ENCODE assay signal across 27 mouse cellular contexts in genomic region chr11:120744121-120744701, GRCm38 (mm10). TPM values are rescaled to one million over a fixed set of nuclear protein-coding genes. Genes with fewer than 3 reads are reported as not detected.
A peak's percentile ranks its signal among the peaks of the same experiment; 100 is the strongest.
DNase-seq lines count a peak whose midpoint lies in the region; ATAC-seq and TF ChIP-seq lines count a peak whose summit lies in the region.
"Had no signal": no experiment of that assay in that cellular context is flagged by ENCODE, and none has a peak within 500 bp of the region (broad histone marks: within the 10 kb centered on the region; RNA-seq: fewer than 3 reads in every experiment).

No protein-coding gene starts in this region.

- peak; percentile 67 to 87 for DNase-seq in lung, postnatal 4 days
- no peak for DNase-seq in yolk sac, embryonic 10.5 days (ENCODE audit: low spot score)
- DNase-seq in cerebellum, adult 11-12 months = no peak
- DNase-seq: adrenal gland, adult 2 months; B cell, adult 2 months; cerebellum, adult 8-10 months; gastrocnemius, postnatal 10 days; heart, adult 2 months; heart, postnatal 36 days; kidney, adult 9 months; left cerebral cortex, postnatal 4 days; thymus, postnatal 36 days had no signal

- WGBS in intestine, embryonic 16.5 days = 65% methylated on average over 7 of the region's 7 CpGs
- WGBS in intestine, embryonic 15.5 days = 62% methylated on average over 7 of the region's 7 CpGs
- WGBS in intestine, postnatal 0 days = 50% methylated on average over 7 of the region's 7 CpGs
- WGBS in lung, embryonic 16.5 days = 36% methylated on average over 7 of the region's 7 CpGs

- no peaks in the 10 kb centered on the region for H3K9me3 ChIP-seq in intestine, embryonic 16.5 days (ENCODE audit: control insufficient read depth, low read length)
- H3K9me3 ChIP-seq in intestine, embryonic 15.5 days = no peaks in the 10 kb centered on the region
- H3K9me3 ChIP-seq in intestine, postnatal 0 days (ENCODE audit: control insufficient read depth) = no peaks in the 10 kb centered on the region
- H3K9me3 ChIP-seq in lung, embryonic 16.5 days (ENCODE audit: control insufficient read depth, low read length) = no peaks in the 10 kb centered on the region
- H3K9me3 ChIP-seq: forebrain, embryonic 15.5 days; heart, embryonic 13.5 days; hindbrain, embryonic 13.5 days; limb, embryonic 15.5 days; midbrain, embryonic 12.5 days had no signal

- no peak overlapping the region for H3K4me3 ChIP-seq in intestine, embryonic 16.5 days (ENCODE audit: low read length)
- H3K4me3 ChIP-seq in intestine, embryonic 15.5 days (replicated peaks) = no peak overlapping the region
- H3K4me3 ChIP-seq in intestine, postnatal 0 days (ENCODE audit: low read depth, low read length) = no peak overlapping the region
- no peak overlapping the region for H3K4me3 ChIP-seq in lung, embryonic 16.5 days (ENCODE audit: low read length)
- H3K4me3 ChIP-seq: forebrain, embryonic 15.5 days; heart, adult 2 months; heart, embryonic 13.5 days; hindbrain, embryonic 13.5 days; left cerebral cortex, adult 2 months; limb, embryonic 15.5 days; midbrain, embryonic 12.5 days had no signal

- 0 out of 2 replicates have a peak, but pooled peaks cover 2% of the 10 kb centered on the region for H3K4me1 ChIP-seq in intestine, embryonic 16.5 days (ENCODE audit: control insufficient read depth, insufficient read depth, low read length)
- no peaks in the 10 kb centered on the region for H3K4me1 ChIP-seq in intestine, embryonic 15.5 days (replicated peaks)
- H3K4me1 ChIP-seq in intestine, postnatal 0 days (replicated peaks; ENCODE audit: control insufficient read depth, insufficient read depth, low read length) = no peaks in the 10 kb centered on the region
- no peaks in the 10 kb centered on the region for H3K4me1 ChIP-seq in lung, embryonic 16.5 days (replicated peaks; ENCODE audit: control insufficient read depth, insufficient read depth, low read length)
- H3K4me1 ChIP-seq: forebrain, embryonic 15.5 days; heart, embryonic 13.5 days; hindbrain, embryonic 13.5 days; limb, embryonic 15.5 days; midbrain, embryonic 12.5 days had no signal

- TF ChIP-seq CTCF in intestine, postnatal 0 days (IDR thresholded peaks at IDR 0.05; ENCODE audit: low read depth) = no peak

- no peaks in the 10 kb centered on the region for H3K27me3 ChIP-seq in intestine, embryonic 16.5 days (replicated peaks; ENCODE audit: control insufficient read depth, insufficient read depth, low read length)
- H3K27me3 ChIP-seq in intestine, embryonic 15.5 days (replicated peaks) = no peaks in the 10 kb centered on the region
- H3K27me3 ChIP-seq in intestine, postnatal 0 days (replicated peaks; ENCODE audit: control insufficient read depth, insufficient read depth, low read length) = no peaks in the 10 kb centered on the region
- H3K27me3 ChIP-seq in lung, embryonic 16.5 days (ENCODE audit: control insufficient read depth, insufficient read depth, low read depth, low read length) = no peaks in the 10 kb centered on the region
- H3K27me3 ChIP-seq: forebrain, embryonic 15.5 days; hindbrain, embryonic 13.5 days; limb, embryonic 15.5 days had no signal

- H3K9ac ChIP-seq in intestine, embryonic 16.5 days (ENCODE audit: low read depth, low read length) = 0 out of 2 replicates have a peak overlapping the region, but pooled peaks have one; percentile 11
- H3K9ac ChIP-seq in intestine, embryonic 15.5 days = no peak overlapping the region
- no peak overlapping the region for H3K9ac ChIP-seq in intestine, postnatal 0 days (ENCODE audit: low read depth, low read length)
- no peak overlapping the region for H3K9ac ChIP-seq in lung, embryonic 16.5 days (ENCODE audit: low read length)
- H3K9ac ChIP-seq: forebrain, embryonic 15.5 days; heart, embryonic 13.5 days; hindbrain, embryonic 13.5 days; limb, embryonic 15.5 days; liver, embryonic 14.5 days; midbrain, embryonic 12.5 days had no signal

- no peak for ATAC-seq in intestine, embryonic 16.5 days
- no peak for ATAC-seq in intestine, embryonic 15.5 days
- ATAC-seq in intestine, postnatal 0 days = peak; percentile 68
- ATAC-seq in lung, embryonic 16.5 days (ENCODE audit: low read depth) = peak; percentile 94
- no peak for ATAC-seq in granulocyte monocyte progenitor cell, adult 5-6 weeks (replicated peaks; ENCODE audit: poor library complexity, severe bottlenecking)
- ATAC-seq: forebrain, embryonic 15.5 days had no signal

- no peaks in the 10 kb centered on the region for H3K36me3 ChIP-seq in intestine, embryonic 16.5 days (ENCODE audit: control insufficient read depth, insufficient read depth, low read length)
- H3K36me3 ChIP-seq in intestine, embryonic 15.5 days = no peaks in the 10 kb centered on the region
- no peaks in the 10 kb centered on the region for H3K36me3 ChIP-seq in intestine, postnatal 0 days (ENCODE audit: control insufficient read depth, insufficient read depth)
- no peaks in the 10 kb centered on the region for H3K36me3 ChIP-seq in lung, embryonic 16.5 days (ENCODE audit: control insufficient read depth, insufficient read depth, low read length)
- H3K36me3 ChIP-seq: forebrain, embryonic 15.5 days; heart, embryonic 13.5 days; hindbrain, embryonic 13.5 days; limb, embryonic 15.5 days; midbrain, embryonic 12.5 days had no signal

- no peak overlapping the region for H3K27ac ChIP-seq in intestine, embryonic 16.5 days (ENCODE audit: low read length)
- no peak overlapping the region for H3K27ac ChIP-seq in intestine, embryonic 15.5 days
- no peak overlapping the region for H3K27ac ChIP-seq in intestine, postnatal 0 days (ENCODE audit: low read depth, low read length)
- H3K27ac ChIP-seq in lung, embryonic 16.5 days (ENCODE audit: low read length) = peak overlapping the region; percentile 93
- H3K27ac ChIP-seq: forebrain, embryonic 15.5 days; heart, adult 2 months; heart, embryonic 13.5 days; hindbrain, embryonic 13.5 days; left cerebral cortex, adult 2 months; limb, embryonic 15.5 days; liver, embryonic 14.5 days; midbrain, embryonic 12.5 days had no signal

- no peak overlapping the region for H3K4me2 ChIP-seq in intestine, embryonic 16.5 days (ENCODE audit: low read depth, low read length)
- H3K4me2 ChIP-seq in intestine, embryonic 15.5 days (replicated peaks) = no peak overlapping the region
- no peak overlapping the region for H3K4me2 ChIP-seq in intestine, postnatal 0 days (replicated peaks; ENCODE audit: low read depth)
- H3K4me2 ChIP-seq in lung, embryonic 16.5 days (ENCODE audit: low read depth, low read length) = no peak overlapping the region
- H3K4me2 ChIP-seq: forebrain, embryonic 15.5 days; heart, embryonic 13.5 days; hindbrain, embryonic 13.5 days; limb, embryonic 15.5 days; midbrain, embryonic 12.5 days had no signal

RNA-seq across cellular contexts. Expression of gene Cbr2, which starts 12.3 kb away (rescaled TPM):
- polyA plus RNA-seq in intestine, embryonic 16.5 days (2015; fragmentation: Nextera tagmentation; extraction: Ambion mirVana) = 1.7 and 2.3 TPM in 2 replicates
- 0.79 and 2.4 TPM in 2 replicates for polyA plus RNA-seq in intestine, embryonic 15.5 days (2015; fragmentation: Nextera tagmentation; extraction: Ambion mirVana)
- polyA plus RNA-seq in intestine, postnatal 0 days (2015; fragmentation: Nextera tagmentation; extraction: Ambion mirVana) = 1.2 and 1.6 TPM in 2 replicates
- polyA plus RNA-seq in lung, embryonic 16.5 days (2015; fragmentation: Nextera tagmentation; extraction: Ambion mirVana) = 194 and 348 TPM in 2 replicates
- not detected in 2 replicates for total RNA-seq in granulocyte monocyte progenitor cell, adult 5-6 weeks (2014; fragmentation: Nextera tagmentation)
- not detected in 2 replicates for total RNA-seq in granulocyte monocyte progenitor cell, adult 5-6 weeks (2017)
- total RNA-seq: MEL; monocyte, adult 5-6 weeks had no signal

RNA-seq across cellular contexts. Expression of gene Dcxr, which starts 17.1 kb away (rescaled TPM):
- 56.0 and 65.0 TPM in 2 replicates for polyA plus RNA-seq in intestine, embryonic 16.5 days (2015; fragmentation: Nextera tagmentation; extraction: Ambion mirVana)
- 31.3 and 41.7 TPM in 2 replicates for polyA plus RNA-seq in intestine, embryonic 15.5 days (2015; fragmentation: Nextera tagmentation; extraction: Ambion mirVana)
- polyA plus RNA-seq in intestine, postnatal 0 days (2015; fragmentation: Nextera tagmentation; extraction: Ambion mirVana) = 81.1 and 88.6 TPM in 2 replicates
- 69.5 and 92.2 TPM in 2 replicates for polyA plus RNA-seq in lung, embryonic 16.5 days (2015; fragmentation: Nextera tagmentation; extraction: Ambion mirVana)
- total RNA-seq in granulocyte monocyte progenitor cell, adult 5-6 weeks (2014; fragmentation: Nextera tagmentation) = 15.9 and 24.1 TPM in 2 replicates
- 14.5 and 18.6 TPM in 2 replicates for total RNA-seq in granulocyte monocyte progenitor cell, adult 5-6 weeks (2017)

RNA-seq across cellular contexts. Expression of gene Hmga1b, which starts 18.4 kb away (rescaled TPM):
- polyA plus RNA-seq in intestine, embryonic 16.5 days (2015; fragmentation: Nextera tagmentation; extraction: Ambion mirVana) = 5.9 and 7.6 TPM in 2 replicates
- 6.8 and 10.3 TPM in 2 replicates for polyA plus RNA-seq in intestine, embryonic 15.5 days (2015; fragmentation: Nextera tagmentation; extraction: Ambion mirVana)
- 10.8 and 12.2 TPM in 2 replicates for polyA plus RNA-seq in intestine, postnatal 0 days (2015; fragmentation: Nextera tagmentation; extraction: Ambion mirVana)
- polyA plus RNA-seq in lung, embryonic 16.5 days (2015; fragmentation: Nextera tagmentation; extraction: Ambion mirVana) = 3.9 and 5.0 TPM in 2 replicates
- 12.8 and 179 TPM in 2 replicates for total RNA-seq in granulocyte monocyte progenitor cell, adult 5-6 weeks (2014; fragmentation: Nextera tagmentation)
- 16.3 and 157 TPM in 2 replicates for total RNA-seq in granulocyte monocyte progenitor cell, adult 5-6 weeks (2017)

RNA-seq across cellular contexts. Expression of gene Rac3, which starts 22.9 kb away (rescaled TPM):
- 30.4 and 31.2 TPM in 2 replicates for polyA plus RNA-seq in intestine, embryonic 16.5 days (2015; fragmentation: Nextera tagmentation; extraction: Ambion mirVana)
- polyA plus RNA-seq in intestine, embryonic 15.5 days (2015; fragmentation: Nextera tagmentation; extraction: Ambion mirVana) = 34.2 and 35.8 TPM in 2 replicates
- 9.0 TPM in 2 replicates for polyA plus RNA-seq in intestine, postnatal 0 days (2015; fragmentation: Nextera tagmentation; extraction: Ambion mirVana)
- 53.5 and 54.2 TPM in 2 replicates for polyA plus RNA-seq in lung, embryonic 16.5 days (2015; fragmentation: Nextera tagmentation; extraction: Ambion mirVana)
- 2.1 and 5.1 TPM in 2 replicates for total RNA-seq in granulocyte monocyte progenitor cell, adult 5-6 weeks (2014; fragmentation: Nextera tagmentation)
- 1.1 TPM in 2 replicates for total RNA-seq in granulocyte monocyte progenitor cell, adult 5-6 weeks (2017)
- total RNA-seq: neutrophil, adult 5-6 weeks had no signal

RNA-seq across cellular contexts. Expression of gene Lrrc45, which starts 30.5 kb away (rescaled TPM):
- 43.0 and 44.4 TPM in 2 replicates for polyA plus RNA-seq in intestine, embryonic 16.5 days (2015; fragmentation: Nextera tagmentation; extraction: Ambion mirVana)
- polyA plus RNA-seq in intestine, embryonic 15.5 days (2015; fragmentation: Nextera tagmentation; extraction: Ambion mirVana) = 42.0 and 45.4 TPM in 2 replicates
- 13.5 and 14.5 TPM in 2 replicates for polyA plus RNA-seq in intestine, postnatal 0 days (2015; fragmentation: Nextera tagmentation; extraction: Ambion mirVana)
- 58.2 and 63.9 TPM in 2 replicates for polyA plus RNA-seq in lung, embryonic 16.5 days (2015; fragmentation: Nextera tagmentation; extraction: Ambion mirVana)
- 16.7 and 35.0 TPM in 2 replicates for total RNA-seq in granulocyte monocyte progenitor cell, adult 5-6 weeks (2014; fragmentation: Nextera tagmentation)
- 30.6 and 46.2 TPM in 2 replicates for total RNA-seq in granulocyte monocyte progenitor cell, adult 5-6 weeks (2017)

Comparison
In these comparisons a context has a peak if more than half of its experiments do, and no peak if none do; other contexts are left out.
1. ATAC-seq: peak in intestine, postnatal 0 days (single experiment) and lung, embryonic 16.5 days (single experiment); none in intestine, embryonic 16.5 days (single experiment), intestine, embryonic 15.5 days (single experiment) and granulocyte monocyte progenitor cell, adult 5-6 weeks (single experiment).
2. DNase-seq: peak in lung, postnatal 4 days (2 of 2); none in yolk sac, embryonic 10.5 days (single experiment) and cerebellum, adult 11-12 months (single experiment).
3. RNA of gene Cbr2, which starts 12.3 kb away (polyA plus RNA-seq): 194 to 348 TPM in lung, embryonic 16.5 days; 1.7 to 2.3 TPM in intestine, embryonic 16.5 days, 1.2 to 1.6 TPM in intestine, postnatal 0 days and 0.79 to 2.4 TPM in intestine, embryonic 15.5 days; every median in the first group is over 10 times any median in the second.